Mouse (Mus musculus): ENCODE measurements around the gene Ktn1.

Gene Ktn1

GRCm38 (mm10) chr14:47648218-47648617 is at the start of gene Ktn1:
Gene Ktn1, plus strand, starts transcription at chr14:47648448.
- DNase-seq, result no peak

- DNase-seq, result no peak
These were observed 35.0 kb upstream of the Ktn1 start for GRCm38 (mm10) chr14:47613254-47613653.

- DNase-seq, result no peak
These were observed 29.4 kb upstream of the Ktn1 start for GRCm38 (mm10) chr14:47618891-47619290.

- no peak for DNase-seq
These were observed 26.3 kb upstream of the Ktn1 start for GRCm38 (mm10) chr14:47621901-47622300.

GRCm38 (mm10) chr14:47624837-47625236 is 23.4 kb upstream of the Ktn1 start:
- no peak for DNase-seq

GRCm38 (mm10) chr14:47626143-47626542 is 22.1 kb upstream of the Ktn1 start:
- DNase-seq, result no peak

GRCm38 (mm10) chr14:47626812-47627211 is 21.4 kb upstream of the Ktn1 start:
- DNase-seq, result no peak

GRCm38 (mm10) chr14:47627360-47627759 is 20.9 kb upstream of the Ktn1 start:
- DNase-seq, result no peak

- DNase-seq, result no peak
These were observed 15.8 kb upstream of the Ktn1 start for GRCm38 (mm10) chr14:47632419-47632818.

- DNase-seq, result no peak
These were observed 13.8 kb upstream of the Ktn1 start for GRCm38 (mm10) chr14:47634410-47634809.

- DNase-seq, result no peak
These were observed 13.4 kb upstream of the Ktn1 start for GRCm38 (mm10) chr14:47634846-47635245.

GRCm38 (mm10) chr14:47638316-47638895 is 9.8 kb upstream of the Ktn1 start:
- no peak for DNase-seq

GRCm38 (mm10) chr14:47645620-47646019 is 2.6 kb upstream of the Ktn1 start:
- no peak for DNase-seq

GRCm38 (mm10) chr14:47646246-47646645 is 2.0 kb upstream of the Ktn1 start:
- no peak for DNase-seq

GRCm38 (mm10) chr14:47646696-47647516 is 1.3 kb upstream of the Ktn1 start:
- DNase-seq, result no peak

- peak; percentile 63 for DNase-seq
These were observed 720 bp downstream of the Ktn1 start for GRCm38 (mm10) chr14:47648706-47649630.

- peak; percentile 52 for DNase-seq
These were observed 1.5 kb downstream of the Ktn1 start for GRCm38 (mm10) chr14:47649631-47650337.

GRCm38 (mm10) chr14:47650338-47650720 is 2.1 kb downstream of the Ktn1 start:
- DNase-seq, result no peak

- DNase-seq, result no peak
These were observed 3.0 kb downstream of the Ktn1 start for GRCm38 (mm10) chr14:47651272-47651671.

- DNase-seq, result no peak
These were observed 7.2 kb downstream of the Ktn1 start for GRCm38 (mm10) chr14:47655444-47655843.

- no peak for DNase-seq
These were observed 15.7 kb downstream of the Ktn1 start for GRCm38 (mm10) chr14:47663844-47664469.

GRCm38 (mm10) chr14:47664470-47664864 is 16.2 kb downstream of the Ktn1 start:
- DNase-seq, result no peak
